Mouse (Mus musculus) WW6 (cell line): ENCODE results near the gene Arid5b.

Source experiments
- DNase-seq: peaks from one replicate; pipeline ENCODE4 v3.0.0-alpha.2; 2013; ENCODE audit warnings: low read depth, low spot score

Arid5b gene

GRCm38 (mm10) chr10:68136480-68137083, 142.0 kb downstream of the Arid5b start:
- peak; percentile 75 for DNase-seq

GRCm38 (mm10) chr10:68136051-68136450, 142.5 kb downstream of the Arid5b start:
- no peak for DNase-seq

- DNase-seq, result no peak
These were observed 143.1 kb downstream of the Arid5b start for GRCm38 (mm10) chr10:68135416-68135815.

- no peak for DNase-seq
These were observed 144.0 kb downstream of the Arid5b start for GRCm38 (mm10) chr10:68134549-68134948.

DNA sequence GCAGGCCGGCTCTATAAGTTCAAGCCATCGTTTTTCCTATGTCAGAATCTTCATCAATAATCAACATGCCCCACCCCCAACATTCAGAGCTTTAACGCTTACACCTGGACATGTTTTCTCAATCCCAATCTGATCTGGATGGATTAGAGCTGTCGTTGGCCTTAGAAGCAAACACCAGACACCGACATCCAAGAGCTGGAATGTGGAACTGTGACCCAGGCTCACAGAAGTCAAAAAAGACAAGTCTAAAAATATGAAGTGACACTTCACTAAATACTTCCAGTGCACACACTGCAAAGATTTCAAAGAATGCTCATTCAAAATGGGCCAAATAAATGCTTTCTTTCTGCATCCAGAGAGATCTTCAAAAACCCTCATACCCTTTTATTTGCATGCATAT, 144.5 kb downstream of the Arid5b start:
- no peak for DNase-seq

- DNase-seq, result no peak
These were observed 145.9 kb downstream of the Arid5b start for GRCm38 (mm10) chr10:68132636-68133035.

GRCm38 (mm10) chr10:68132154-68132553, 146.4 kb downstream of the Arid5b start:
- DNase-seq, result no peak

GRCm38 (mm10) chr10:68129651-68130050, 148.9 kb downstream of the Arid5b start:
- DNase-seq, result no peak

DNA sequence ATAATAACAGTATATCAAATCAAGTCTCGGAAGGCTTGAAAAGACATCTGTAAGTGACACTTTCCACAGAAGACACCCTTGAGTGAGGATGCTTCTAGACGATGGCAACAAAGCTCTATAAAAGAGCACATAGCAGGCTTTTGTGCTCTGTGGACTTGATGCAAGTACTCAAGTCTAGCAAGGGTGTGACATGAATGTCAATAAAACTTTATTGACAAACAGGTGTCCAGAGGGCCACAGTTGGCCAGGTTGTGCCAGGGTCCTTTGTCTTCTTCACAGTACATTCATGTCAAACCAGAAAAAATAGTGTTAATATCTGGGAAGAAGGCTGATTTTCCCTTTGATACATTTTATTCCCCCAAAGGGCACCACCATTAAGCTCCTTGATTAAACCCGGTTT, 149.5 kb downstream of the Arid5b start:
- DNase-seq, result no peak

GRCm38 (mm10) chr10:68128441-68128848, 150.1 kb downstream of the Arid5b start:
- DNase-seq, result no peak

DNA sequence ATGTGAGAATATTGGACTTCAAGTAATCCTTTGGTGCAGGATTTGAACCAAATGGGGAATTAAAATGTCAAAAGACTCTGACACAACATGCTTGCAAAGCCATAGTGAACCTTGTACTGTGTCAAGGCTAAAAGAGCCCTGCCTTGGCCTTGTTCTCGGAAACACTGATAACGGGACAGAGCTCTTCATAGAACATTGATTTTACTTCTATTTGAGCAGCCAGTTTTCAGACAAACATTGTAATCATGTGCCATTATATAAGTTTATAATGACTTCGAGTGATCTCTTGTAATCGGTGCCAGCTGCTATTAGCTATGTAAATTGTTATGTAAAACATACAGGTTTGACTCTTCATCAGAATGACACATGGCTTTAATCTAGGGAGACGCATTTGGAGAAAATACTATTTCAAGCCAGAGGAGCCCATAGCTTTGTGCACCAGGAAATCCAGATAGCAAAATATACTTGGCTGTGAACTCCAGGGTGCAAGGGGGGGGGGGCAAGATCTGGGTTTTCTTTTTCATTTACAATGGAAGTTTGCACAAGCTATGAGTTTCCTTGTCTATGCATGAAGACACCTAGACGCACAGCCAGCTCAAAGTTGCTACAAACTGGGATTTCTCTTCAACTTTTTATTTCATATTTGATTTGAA, 150.8 kb downstream of the Arid5b start:
- no peak for DNase-seq

- DNase-seq, result no peak
These were observed 151.4 kb downstream of the Arid5b start for GRCm38 (mm10) chr10:68127104-68127503.

GRCm38 (mm10) chr10:68126551-68126950, 152.0 kb downstream of the Arid5b start:
- DNase-seq, result no peak

GRCm38 (mm10) chr10:68125919-68126550, 152.5 kb downstream of the Arid5b start:
- DNase-seq, result no peak

DNA sequence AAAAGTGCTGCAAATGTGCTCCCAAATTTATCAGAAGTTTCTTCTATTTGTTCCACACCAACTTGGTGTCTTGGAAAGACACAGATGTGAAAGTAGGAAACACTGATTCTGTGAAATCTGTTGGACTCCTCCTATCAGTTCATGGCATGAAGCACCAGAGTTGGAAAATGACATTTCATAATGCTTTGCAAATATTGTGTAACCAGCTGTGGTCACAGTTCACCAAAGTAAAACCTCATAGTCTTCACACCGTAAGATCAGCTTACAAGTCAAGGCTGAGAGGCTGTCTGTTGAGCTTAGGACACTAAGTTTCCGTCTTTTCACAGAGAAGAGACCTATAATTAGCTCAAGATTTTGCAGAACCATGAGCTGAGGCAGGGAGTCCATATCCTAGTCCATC, 153.6 kb downstream of the Arid5b start:
- DNase-seq, result no peak

- DNase-seq, result no peak
These were observed 155.1 kb downstream of the Arid5b start for GRCm38 (mm10) chr10:68123446-68123845.

DNA sequence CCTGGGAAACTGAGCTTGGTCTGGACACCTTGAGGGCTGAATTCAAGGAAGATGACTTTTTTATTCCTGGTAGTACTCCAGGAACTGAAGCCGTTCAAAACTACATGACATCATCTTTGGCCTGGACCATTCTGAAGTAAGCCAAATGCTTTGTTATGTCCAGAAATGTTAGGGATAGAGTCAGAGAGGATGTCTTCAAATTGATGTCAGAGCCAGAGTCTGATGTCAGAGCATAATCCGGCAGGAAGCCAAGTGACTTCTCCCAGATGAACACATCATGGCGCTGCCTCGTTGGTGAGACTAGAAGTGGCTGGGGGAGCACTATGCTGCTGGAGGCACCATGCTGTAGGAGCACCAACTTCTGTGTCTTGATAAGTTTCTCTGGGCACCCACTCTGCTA, 156.6 kb downstream of the Arid5b start:
- DNase-seq, result no peak

GRCm38 (mm10) chr10:68121251-68121650, 157.3 kb downstream of the Arid5b start:
- no peak for DNase-seq

DNA sequence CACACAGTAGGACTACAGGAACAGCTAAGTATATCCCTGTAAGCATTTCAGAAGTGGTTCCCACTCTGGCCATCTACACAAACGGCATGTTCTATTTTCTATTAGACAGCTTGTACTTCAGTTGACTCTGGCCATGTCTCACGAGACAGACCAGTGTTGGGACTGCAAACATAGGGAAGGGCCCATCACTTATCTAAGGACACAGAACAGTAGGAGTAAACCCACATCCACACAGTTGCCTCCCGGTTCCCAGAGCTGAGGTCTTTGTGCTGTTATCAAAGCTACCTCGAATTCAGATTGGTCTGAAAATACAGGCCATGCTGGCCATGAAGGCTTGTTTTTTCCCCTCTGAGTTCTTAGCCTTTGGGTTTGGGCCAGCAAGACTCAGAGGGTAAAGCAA, 158.5 kb downstream of the Arid5b start:
- no peak for DNase-seq

DNA sequence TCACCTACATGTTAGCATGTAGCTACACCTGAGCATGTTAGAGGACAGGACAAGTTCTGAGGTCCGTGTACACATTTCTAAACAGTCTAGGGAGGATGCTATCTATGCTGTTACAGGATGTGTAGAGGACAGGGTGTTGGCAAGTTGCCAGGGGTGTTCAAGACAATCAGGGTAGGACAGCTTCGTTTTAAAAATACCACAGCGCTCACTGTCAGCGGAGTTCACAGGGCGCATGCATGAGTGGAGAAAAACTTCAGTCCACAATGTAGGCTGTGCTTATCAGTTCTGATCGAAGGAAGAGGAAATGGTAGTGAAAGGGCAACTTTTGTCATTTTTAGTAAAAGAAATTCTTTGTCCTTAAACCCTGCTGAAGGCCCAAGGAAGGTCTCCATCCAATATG, 159.3 kb downstream of the Arid5b start:
- no peak for DNase-seq

DNA sequence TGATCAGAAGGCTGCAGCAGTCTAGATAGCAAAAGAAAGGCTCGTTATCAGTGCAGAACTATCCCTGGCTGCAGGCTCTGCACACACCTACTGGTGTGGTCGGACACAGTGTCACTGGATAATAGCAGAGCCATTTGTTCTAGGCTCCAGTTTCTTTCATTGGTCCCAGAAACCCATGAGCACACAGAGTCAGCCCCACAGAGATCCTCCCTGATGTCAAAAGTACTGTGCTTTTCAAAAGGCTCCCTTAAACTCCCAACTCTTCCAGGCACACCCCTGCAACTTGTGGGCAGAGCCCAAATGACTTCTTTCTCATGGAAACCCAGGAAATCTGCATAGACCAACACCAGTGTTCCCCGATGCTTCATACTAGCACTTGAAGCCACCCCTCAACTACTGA, 163.6 kb downstream of the Arid5b start:
- no peak for DNase-seq

GRCm38 (mm10) chr10:68113645-68114044, 164.9 kb downstream of the Arid5b start:
- DNase-seq, result no peak

DNA sequence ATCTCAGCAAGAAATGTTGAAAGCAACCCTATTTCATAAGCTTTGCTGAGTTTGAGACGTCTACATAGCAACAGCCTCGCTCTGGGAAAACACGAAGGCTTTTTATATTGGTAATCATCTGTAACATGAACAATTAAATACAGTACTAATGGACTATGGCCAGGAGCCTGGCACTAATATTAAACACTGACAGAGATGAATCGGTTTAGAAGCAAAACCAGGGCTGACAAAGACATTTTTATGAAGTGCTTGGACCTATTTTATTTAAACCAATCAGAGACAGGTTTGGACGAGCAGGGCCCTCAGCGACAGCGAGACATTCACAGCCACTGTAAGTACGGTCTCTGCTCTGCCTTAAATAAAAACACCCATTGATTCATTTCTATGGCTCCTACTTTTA, 165.6 kb downstream of the Arid5b start:
- DNase-seq, result no peak
